Mouse (Mus musculus) embryonic facial prominence, embryonic 10.5 days (tissue): ENCODE results near the gene Gm12184. TPM values are rescaled to one million over a fixed set of nuclear protein-coding genes. Genes with fewer than 3 reads are reported as not detected.
"Not testable (repeated sequence)": the region's sequence is repeated elsewhere in the genome, so short reads cannot be mapped to it uniquely, and the experiment has no call there.

Experiments used
- DNase-seq: peaks from one replicate; pipeline ENCODE4 v3.0.0-alpha.2; 2017; ENCODE audit warnings: low spot score
- H3K27ac ChIP-seq: fragments of 300-500 bp; sonication (generic); replicated peaks from 2 replicates; pipeline ENCODE4 v1.5.1; 2016; ENCODE audit warnings: mild to moderate bottlenecking
- H3K27me3 ChIP-seq: fragments of 300-500 bp; sonication (generic); replicated peaks from 2 replicates; pipeline ENCODE4 v1.6.1; 2016; ENCODE audit warnings: low read depth, mild to moderate bottlenecking; ENCODE audit not compliant: poor library complexity, severe bottlenecking
- H3K36me3 ChIP-seq: fragments of 300-500 bp; sonication (generic); replicated peaks from 2 replicates; pipeline ENCODE4 v1.6.1; 2016; ENCODE audit warnings: mild to moderate bottlenecking, moderate library complexity
- H3K4me1 ChIP-seq: fragments of 300-500 bp; sonication (generic); 2 replicates; pipeline ENCODE4 v1.6.1; 2016
- H3K4me3 ChIP-seq: fragments of 300-500 bp; sonication (generic); 2 replicates; pipeline ENCODE4 v1.5.1; 2016; ENCODE audit warnings: mild to moderate bottlenecking, moderate library complexity
- H3K9me3 ChIP-seq: fragments of 300-500 bp; sonication (generic); 2 replicates; pipeline ENCODE4 v1.6.1; 2016; ENCODE audit warnings: mild to moderate bottlenecking
- WGBS: fragments of 180-500 bp; shearing (Covaris S2); methylation state at CpG from one replicate; pipeline ENCODE4 v1.1.7; 2016; 5-methylcytosine and 5-hydroxymethylcytosine counted together
- polyA plus RNA-seq: library from polyadenylated mRNA; unstranded; fragments of >200 nt; fragmentation: Nextera tagmentation; extraction: Ambion mirVana; gene quantifications from 2 replicates; pipeline ENCODE4 v1.2.1, GENCODE M21; 2016

Gm12184 gene
- 3.0 and 5.7 TPM in 2 replicates for polyA plus RNA-seq

- DNase-seq, H3K36me3 ChIP-seq, H3K9me3 ChIP-seq: not testable (repeated sequence)
- peak within 1 kb of the TSS; percentile 66; the same call in 1 of the 2 replicates for H3K27ac ChIP-seq
- H3K27me3 ChIP-seq = peaks cover 33% of the 10 kb centered on the region
- H3K4me3 ChIP-seq = peak within 1 kb of the TSS; percentile 58
- peaks cover 20% of the 10 kb centered on the region for H3K4me1 ChIP-seq
- 2% methylated on average over 66 of the region's 92 CpGs for WGBS
Measured at GRCm38 (mm10) chr11:48825979-48826751, at the start of gene Gm12184, which contains the start of gene Trim7. Gene Gm12184 (minus strand): TSS chr11:48826655. Gene Trim7 (plus strand): TSS chr11:48826140.

- not testable (repeated sequence) for H3K36me3 ChIP-seq, H3K9me3 ChIP-seq, DNase-seq, H3K27ac ChIP-seq, H3K4me3 ChIP-seq
- WGBS = 85% methylated on average over 1 of the region's 1 CpGs
- Histone ChIP-seq H3K27me3 (peaks cover 22% of the 10 kb centered on the region), H3K4me1 (peaks cover 25% of the 10 kb centered on the region)
Measured at GRCm38 (mm10) chr11:48875343-48875837, 48.9 kb upstream of the Gm12184 start.

- peaks cover 25% of the 10 kb centered on the region for H3K4me1 ChIP-seq
- H3K27me3 ChIP-seq = peaks cover 27% of the 10 kb centered on the region
- 3% methylated on average over 4 of the region's 4 CpGs for WGBS
- H3K36me3 ChIP-seq = no peaks in the 10 kb centered on the region
- peak; percentile 56 for DNase-seq
- no peak overlapping the region for H3K27ac ChIP-seq
- no peaks in the 10 kb centered on the region for H3K9me3 ChIP-seq
- H3K4me3 ChIP-seq = no peak overlapping the region
Measured at GRCm38 (mm10) chr11:48874465-48874864, 48.0 kb upstream of the Gm12184 start.

GRCm38 (mm10) chr11:48873591-48874290 is 47.3 kb upstream of the Gm12184 start:
- Histone ChIP-seq H3K9me3 (no peaks in the 10 kb centered on the region), H3K27me3 (peaks cover 31% of the 10 kb centered on the region), H3K27ac (no peak overlapping the region), H3K4me1 (peaks cover 25% of the 10 kb centered on the region), H3K36me3 (no peaks in the 10 kb centered on the region), H3K4me3 (no peak overlapping the region)
- WGBS = 78% methylated on average over 10 of the region's 10 CpGs
- DNase-seq = no peak

- peaks cover 25% of the 10 kb centered on the region for H3K4me1 ChIP-seq
- H3K4me3 ChIP-seq = 0 out of 2 replicates have a peak overlapping the region, but pooled peaks have one; percentile 59
- 76% methylated on average over 7 of the region's 7 CpGs for WGBS
Measured at GRCm38 (mm10) chr11:48872695-48873300, 46.3 kb upstream of the Gm12184 start.

GRCm38 (mm10) chr11:48871817-48872541 is 45.5 kb upstream of the Gm12184 start:
- H3K4me3 ChIP-seq = peak overlapping the region; percentile 59
- peak; percentile 34 for DNase-seq
- peak overlapping the region; percentile 40; the same call in 1 of the 2 replicates for H3K27ac ChIP-seq
- no peaks in the 10 kb centered on the region for H3K9me3 ChIP-seq
- no peaks in the 10 kb centered on the region for H3K36me3 ChIP-seq
- H3K4me1 ChIP-seq = peaks cover 25% of the 10 kb centered on the region
- 6% methylated on average over 17 of the region's 17 CpGs for WGBS
- H3K27me3 ChIP-seq = peaks cover 31% of the 10 kb centered on the region

More at GRCm38 (mm10) chr11:48872695-48873300, 46.3 kb upstream of the Gm12184 start:
- no peaks in the 10 kb centered on the region for H3K36me3 ChIP-seq
- peak overlapping the region; percentile 40; the same call in 1 of the 2 replicates for H3K27ac ChIP-seq
- peaks cover 31% of the 10 kb centered on the region for H3K27me3 ChIP-seq
- DNase-seq = no peak
- H3K9me3 ChIP-seq = no peaks in the 10 kb centered on the region

- H3K4me1 ChIP-seq = peaks cover 25% of the 10 kb centered on the region
- peak; percentile 52 for DNase-seq
- peak within 1 kb of the TSS; percentile 66; the same call in 1 of the 2 replicates for H3K27ac ChIP-seq
- H3K36me3 ChIP-seq = no peaks in the 10 kb centered on the region
- H3K9me3 ChIP-seq = no peaks in the 10 kb centered on the region
- 2% methylated on average over 19 of the region's 19 CpGs for WGBS
- peak within 1 kb of the TSS; percentile 59 for H3K4me3 ChIP-seq
- H3K27me3 ChIP-seq = peaks cover 31% of the 10 kb centered on the region
Measured at GRCm38 (mm10) chr11:48871201-48871772, 44.8 kb upstream of the Gm12184 start, which contains the start of gene Irgm1. Gene Irgm1 (minus strand): TSS chr11:48871683.

GRCm38 (mm10) chr11:48870781-48871180 is 44.3 kb upstream of the Gm12184 start:
- Histone ChIP-seq H3K4me3 (peak overlapping the region; percentile 59), H3K4me1 (peaks cover 25% of the 10 kb centered on the region), H3K27me3 (peaks cover 31% of the 10 kb centered on the region), H3K27ac (peak overlapping the region; percentile 66; the same call in 1 of the 2 replicates), H3K36me3 (no peaks in the 10 kb centered on the region), H3K9me3 (no peaks in the 10 kb centered on the region)
- WGBS = 35% methylated on average over 7 of the region's 7 CpGs
- DNase-seq = no peak

GRCm38 (mm10) chr11:48869380-48870110 is 43.1 kb upstream of the Gm12184 start:
- H3K4me1 ChIP-seq = peaks cover 22% of the 10 kb centered on the region
- H3K27me3 ChIP-seq = peaks cover 31% of the 10 kb centered on the region
- no peak overlapping the region for H3K4me3 ChIP-seq
- H3K36me3 ChIP-seq = no peaks in the 10 kb centered on the region
- no peaks in the 10 kb centered on the region for H3K9me3 ChIP-seq
- H3K27ac ChIP-seq = no peak overlapping the region
- DNase-seq = no peak
- WGBS = 72% methylated on average over 7 of the region's 7 CpGs

GRCm38 (mm10) chr11:48866481-48866880 is 40.0 kb upstream of the Gm12184 start:
- WGBS = 92% methylated on average over 9 of the region's 9 CpGs

GRCm38 (mm10) chr11:48863808-48864207 is 37.4 kb upstream of the Gm12184 start:
- WGBS = 83% methylated on average over 3 of the region's 3 CpGs
- Histone ChIP-seq H3K27ac (no peak overlapping the region), H3K36me3 (no peaks in the 10 kb centered on the region), H3K4me3 (no peak overlapping the region), H3K27me3 (no peaks in the 10 kb centered on the region), H3K4me1 (no peaks in the 10 kb centered on the region), H3K9me3 (no peaks in the 10 kb centered on the region)
- DNase-seq = no peak

More at GRCm38 (mm10) chr11:48866481-48866880, 40.0 kb upstream of the Gm12184 start:
- H3K4me1 ChIP-seq = peaks cover 10% of the 10 kb centered on the region
- H3K27ac ChIP-seq = no peak overlapping the region
- no peaks in the 10 kb centered on the region for H3K9me3 ChIP-seq
- H3K36me3 ChIP-seq = no peaks in the 10 kb centered on the region
- no peak overlapping the region for H3K4me3 ChIP-seq
- peaks cover 13% of the 10 kb centered on the region for H3K27me3 ChIP-seq
- DNase-seq = no peak
